Mouse (Mus musculus) bone marrow macrophage, adult 2 months (primary cell): ENCODE measurements around the gene Tardbp.

ENCODE experiments used
- CTCF ChIP-seq: IDR thresholded peaks from 2 replicates; pipeline ENCODE4 v1.5.1; 2012; ENCODE audit warnings: low read depth, mild to moderate bottlenecking, low read length, moderate library complexity
- POLR2A ChIP-seq: IDR thresholded peaks from 2 replicates; pipeline ENCODE4 v1.6.1; 2012; ENCODE audit warnings: mild to moderate bottlenecking, low read depth, low read length, borderline replicate concordance

- TF ChIP-seq CTCF (peak; percentile 89), POLR2A (no peak)
These were observed 17.3 kb upstream of the Tardbp start for GRCm38 (mm10) chr4:148644157-148644511.
